Mouse (Mus musculus) C3H10T1/2 (cell line): Measurements from ENCODE around the gene Prickle3. TPM values are rescaled to one million over a fixed set of nuclear protein-coding genes. Genes with fewer than 3 reads are reported as not detected.

Source experiments
- polyA plus RNA-seq, 2 experiments: library from polyadenylated mRNA; unstranded; fragments of >200 nt; fragmentation: generic; extraction: Trizol; gene quantifications; one replicate each; pipeline ENCODE4 v1.2.1; 2012; ENCODE audit warnings: missing spikeins in 2 of 2

Gene Prickle3
- polyA plus RNA-seq = under 1 TPM; 0.16 to 0.66 TPM

GRCm38 (mm10) chrX:7657221-7657639, at the start of gene Prickle3:
Prickle3 (plus strand) TSS chrX:7657260.

GRCm38 (mm10) chrX:7638401-7639091, 18.5 kb upstream of the Prickle3 start, which contains the start of gene Syp:
Syp (plus strand) TSS chrX:7638471.

GRCm38 (mm10) chrX:7670921-7671623, 14.0 kb downstream of the Prickle3 start, which contains the start of gene Plp2:
Plp2 (minus strand) TSS chrX:7671390.

GRCm38 (mm10) chrX:7680864-7681263, 23.8 kb downstream of the Prickle3 start, which contains the start of gene Magix:
Magix (minus strand) TSS chrX:7681251.

GRCm38 (mm10) chrX:7696954-7697381, 39.9 kb downstream of the Prickle3 start, which contains the start of gene Gpkow:
Gpkow (plus strand) TSS chrX:7697131.

GRCm38 (mm10) chrX:7714135-7714899, 57.3 kb downstream of the Prickle3 start, which contains the start of gene Wdr45:
Wdr45 (plus strand) TSS chrX:7714333.

Other genes with a start within 250 kb of the Prickle3 start
- gene Foxp3, start 83.6 kb upstream of the Prickle3 start, polyA plus RNA-seq = under 1 TPM; 0.12 to 0.41 TPM
- gene Ppp1r3f, start 83.0 kb upstream of the Prickle3 start, polyA plus RNA-seq = 1 to 10 TPM; 1.5 to 4.1 TPM
- gene Ccdc22, start 51.7 kb upstream of the Prickle3 start, polyA plus RNA-seq = 10 to 100 TPM; 26.1 to 46.2 TPM
- gene Cacna1f, start 50.2 kb upstream of the Prickle3 start, polyA plus RNA-seq = under 1 TPM in 1 of 2 experiments, not detected in 1; 0.01 TPM
- under 1 TPM; 0.22 to 0.81 TPM for gene Syp, start 18.8 kb upstream of the Prickle3 start, polyA plus RNA-seq
- 100 to 1,000 TPM; 442 to 683 TPM for gene Plp2, start 14.1 kb downstream of the Prickle3 start, polyA plus RNA-seq
- gene Magix, start 24.0 kb downstream of the Prickle3 start, polyA plus RNA-seq = under 1 TPM; 0.01 to 0.20 TPM
- 10 to 100 TPM in 1 of 2 experiments, 1 to 10 TPM in 1; 2.5 to 11.5 TPM for gene Gpkow, start 39.9 kb downstream of the Prickle3 start, polyA plus RNA-seq
- 10 to 100 TPM; 15.4 to 54.3 TPM for gene Wdr45, start 57.1 kb downstream of the Prickle3 start, polyA plus RNA-seq
- gene Gm45208, start 65.0 kb downstream of the Prickle3 start, polyA plus RNA-seq = under 1 TPM in 1 of 2 experiments, not detected in 1; 0.24 TPM
- gene Praf2, start 71.2 kb downstream of the Prickle3 start, polyA plus RNA-seq = 100 to 1,000 TPM; 113 to 154 TPM
- gene Ccdc120, start 93.6 kb downstream of the Prickle3 start, polyA plus RNA-seq = 1 to 10 TPM; 2.4 to 7.6 TPM
- gene Tfe3, start 105.3 kb downstream of the Prickle3 start, polyA plus RNA-seq = 10 to 100 TPM; 32.8 to 42.6 TPM
- gene Gripap1, start 132.5 kb downstream of the Prickle3 start, polyA plus RNA-seq = 10 to 100 TPM in 1 of 2 experiments, 1 to 10 TPM in 1; 5.9 to 35.2 TPM
- gene Kcnd1, start 165.0 kb downstream of the Prickle3 start, polyA plus RNA-seq = 1 to 10 TPM in 1 of 2 experiments, under 1 TPM in 1; 0.34 to 4.5 TPM
- gene Otud5, start 184.1 kb downstream of the Prickle3 start, polyA plus RNA-seq = 10 to 100 TPM; 21.4 to 48.2 TPM
- gene Pim2, start 221.0 kb downstream of the Prickle3 start, polyA plus RNA-seq = 1 to 10 TPM in 1 of 2 experiments, under 1 TPM in 1; 0.71 to 4.9 TPM
- 10 to 100 TPM; 14.0 to 50.6 TPM for gene Slc35a2, start 226.8 kb downstream of the Prickle3 start, polyA plus RNA-seq
- 100 to 1,000 TPM; 107 to 150 TPM for gene Pqbp1, start 242.0 kb downstream of the Prickle3 start, polyA plus RNA-seq
- gene Timm17b, start 242.1 kb downstream of the Prickle3 start, polyA plus RNA-seq = 100 to 1,000 TPM in 1 of 2 experiments, 10 to 100 TPM in 1; 94.4 to 138 TPM